Mouse (Mus musculus) G1E (cell line): ENCODE results near the gene Metrn. TPM values are rescaled to one million over a fixed set of nuclear protein-coding genes. Genes with fewer than 3 reads are reported as not detected.
A peak's percentile ranks its signal among the peaks of the same experiment; 100 is the strongest.
"Not testable (repeated sequence)": the region's sequence is repeated elsewhere in the genome, so short reads cannot be mapped to it uniquely, and the experiment has no call there.

ENCODE experiments used
- ATAC-seq: 2 replicates; pipeline ENCODE4 v1.8.0; 2016; ENCODE audit warnings: mild to moderate bottlenecking; ENCODE audit not compliant: insufficient number of reproducible peaks, poor library complexity, low FRiP score, severe bottlenecking; ENCODE audit errors: extremely low read depth
- DNase-seq: peaks from one replicate; pipeline ENCODE4 v3.0.0; 2012; ENCODE audit warnings: low spot score
- H3K27me3 ChIP-seq: 2 replicates; pipeline ENCODE4 v1.6.1; 2012; ENCODE audit warnings: mild to moderate bottlenecking, low read length, inconsistent platforms; ENCODE audit not compliant: insufficient read depth
- H3K36me3 ChIP-seq: replicated peaks from 2 replicates; pipeline ENCODE3; 2012; ENCODE audit warnings: mild to moderate bottlenecking, inconsistent platforms
- H3K4me1 ChIP-seq: 2 replicates; pipeline ENCODE4 v1.6.1; 2012; ENCODE audit warnings: low read depth, low read length, inconsistent platforms, mixed read lengths; ENCODE audit not compliant: insufficient read depth
- H3K4me3 ChIP-seq: 2 replicates; pipeline ENCODE4 v1.5.1; 2012; ENCODE audit warnings: low read depth, mild to moderate bottlenecking, inconsistent platforms, low read length, moderate library complexity, mixed read lengths
- H3K9me3 ChIP-seq: replicated peaks from 2 replicates; pipeline ENCODE4 v1.6.1; 2012; ENCODE audit warnings: inconsistent platforms
- CTCF ChIP-seq: IDR thresholded peaks from 2 replicates; pipeline ENCODE4 v1.5.1; 2012; ENCODE audit warnings: low read depth, low read length, inconsistent platforms, mixed read lengths
- GATA1 ChIP-seq: IDR thresholded peaks from 2 replicates; pipeline ENCODE4 v1.6.1; 2012; ENCODE audit warnings: borderline replicate concordance, low read length, inconsistent platforms, mixed read lengths
- GATA2 ChIP-seq: IDR thresholded peaks from 2 replicates; pipeline ENCODE4 v1.6.1; 2012; ENCODE audit warnings: low read depth, low read length, inconsistent platforms, borderline replicate concordance
- POLR2AphosphoS5 ChIP-seq: IDR thresholded peaks from 2 replicates; pipeline ENCODE4 v1.6.1; 2012; ENCODE audit warnings: low read depth, low read length, inconsistent platforms; ENCODE audit not compliant: insufficient replicate concordance
- TAL1 ChIP-seq: conservative IDR thresholded peaks from 2 replicates; pipeline ENCODE4 v1.6.1; 2012; ENCODE audit warnings: low read depth, low read length, inconsistent platforms, mixed read lengths
- polyA plus RNA-seq: library from polyadenylated mRNA; stranded (reverse); fragments of >175 nt; gene quantifications from 2 replicates; pipeline ENCODE4 v1.2.3, GENCODE M21; 2012
- total RNA-seq, 2 experiments: library from RNA; stranded (forward) in 1 of 2; stranded (reverse) in 1 of 2; fragments of 200-1000 nt in 1 of 2; fragments of >200 nt in 1 of 2; fragmentation: Nextera tagmentation in 1 of 2; gene quantifications; 2 replicates each; pipeline ENCODE4 v1.2.3; 2014 to 2017

Gene Metrn
- total and polyA plus RNA-seq, 3 experiments, result 19.7 to 129 (median 22.3) TPM

GRCm38 (mm10) chr17:25808789-25809605 is 12.1 kb upstream of the Metrn start, which contains the start of gene Fbxl16:
Fbxl16 (plus strand) TSS chr17:25809085.
- peaks cover 46% of the 10 kb centered on the region for H3K27me3 ChIP-seq
- DNase-seq, result no peak

GRCm38 (mm10) chr17:25808028-25808427 is 11.1 kb upstream of the Metrn start:
- H3K27me3 ChIP-seq, result peaks cover 46% of the 10 kb centered on the region
- DNase-seq, result no peak
- ATAC-seq, result no peak

More at GRCm38 (mm10) chr17:25808789-25809605, 12.1 kb upstream of the Metrn start, which contains the start of gene Fbxl16:
- Histone ChIP-seq H3K9me3 (0 out of 2 replicates have a peak, but pooled peaks cover 5% of the 10 kb centered on the region), H3K4me3 (no peak within 1 kb of the TSS), H3K4me1 (peaks cover 5% of the 10 kb centered on the region; the same call in 1 of the 2 replicates), H3K36me3 (no peaks in the 10 kb centered on the region)
- no peak for ATAC-seq
- TF ChIP-seq GATA1 (no peak), CTCF (no peak), GATA2 (no peak), TAL1 (no peak), POLR2AphosphoS5 (no peak)

GRCm38 (mm10) chr17:25807452-25807851 is 10.5 kb upstream of the Metrn start:
- H3K27me3 ChIP-seq, result peaks cover 46% of the 10 kb centered on the region
- not testable (repeated sequence) for H3K4me3 ChIP-seq, H3K36me3 ChIP-seq, ATAC-seq, H3K9me3 ChIP-seq, DNase-seq, H3K4me1 ChIP-seq

More at GRCm38 (mm10) chr17:25808028-25808427, 11.1 kb upstream of the Metrn start:
- peaks cover 5% of the 10 kb centered on the region; the same call in 1 of the 2 replicates for H3K4me1 ChIP-seq
- TF ChIP-seq CTCF (no peak), TAL1 (no peak), GATA1 (no peak), GATA2 (no peak), POLR2AphosphoS5 (no peak)
- H3K4me3 ChIP-seq, result no peak overlapping the region
- no peaks in the 10 kb centered on the region for H3K36me3 ChIP-seq
- H3K9me3 ChIP-seq, result 0 out of 2 replicates have a peak, but pooled peaks cover 5% of the 10 kb centered on the region

GRCm38 (mm10) chr17:25806507-25806906 is 9.6 kb upstream of the Metrn start:
- no peaks in the 10 kb centered on the region for H3K36me3 ChIP-seq
- no peak for TF ChIP-seq TAL1
- TF ChIP-seq CTCF, result no peak
- TF ChIP-seq POLR2AphosphoS5, result no peak
- no peak for TF ChIP-seq GATA1
- TF ChIP-seq GATA2, result no peak
- peaks cover 5% of the 10 kb centered on the region; the same call in 1 of the 2 replicates for H3K4me1 ChIP-seq
- DNase-seq, result no peak
- H3K9me3 ChIP-seq, result 0 out of 2 replicates have a peak, but pooled peaks cover 5% of the 10 kb centered on the region
- no peak for ATAC-seq
- peaks cover 38% of the 10 kb centered on the region for H3K27me3 ChIP-seq
- H3K4me3 ChIP-seq, result no peak overlapping the region

- TF ChIP-seq CTCF, result no peak
- no peak for TF ChIP-seq POLR2AphosphoS5
- no peak for TF ChIP-seq TAL1
- TF ChIP-seq GATA2, result no peak
- TF ChIP-seq GATA1, result no peak
- H3K9me3 ChIP-seq, result no peaks in the 10 kb centered on the region
- no peak overlapping the region for H3K4me3 ChIP-seq
- H3K27me3 ChIP-seq, result peaks cover 7% of the 10 kb centered on the region; the same call in 1 of the 2 replicates
- peaks cover 7% of the 10 kb centered on the region for H3K4me1 ChIP-seq
- H3K36me3 ChIP-seq, result no peaks in the 10 kb centered on the region
- DNase-seq (no peak), ATAC-seq (no peak)
Measured at GRCm38 (mm10) chr17:25802825-25803517, 6.0 kb upstream of the Metrn start.

- Histone ChIP-seq H3K9me3 (no peaks in the 10 kb centered on the region), H3K27me3 (peaks cover 7% of the 10 kb centered on the region; the same call in 1 of the 2 replicates), H3K36me3 (peaks cover 1% of the 10 kb centered on the region), H3K4me3 (no peak overlapping the region), H3K4me1 (peaks cover 20% of the 10 kb centered on the region)
- DNase-seq, result peak; percentile 74
- TF ChIP-seq GATA2 (no peak), CTCF (peak; percentile 56)
- ATAC-seq, result peak; percentile 48; the same call in 1 of the 2 replicates
Measured at GRCm38 (mm10) chr17:25801029-25801428, 4.1 kb upstream of the Metrn start.
